Mouse (Mus musculus): ENCODE results near the gene Rhd. TPM values are rescaled to one million over a fixed set of nuclear protein-coding genes. Genes with fewer than 3 reads are reported as not detected.

The Rhd gene
- polyA plus RNA-seq, 2 experiments: 260 to 576 TPM

DNA sequence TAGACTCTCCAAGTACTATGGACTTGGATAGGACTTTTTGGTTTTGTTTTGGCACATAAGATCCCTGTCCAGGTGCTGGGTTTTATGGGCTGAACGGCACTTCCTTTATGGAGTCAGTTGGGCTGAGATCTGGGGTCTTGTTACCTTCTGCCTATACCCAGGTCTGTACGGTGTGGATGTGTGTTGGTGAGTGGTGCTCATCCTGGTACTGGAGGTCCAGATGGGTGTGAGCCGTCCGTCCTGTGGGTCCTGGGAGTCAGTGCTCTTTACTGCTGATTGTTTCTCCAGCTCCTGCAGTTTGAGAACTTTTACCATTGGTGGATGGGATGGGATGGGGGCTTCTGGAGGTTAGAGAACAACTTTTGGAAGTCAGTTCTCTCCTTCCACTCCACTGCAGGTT lies 57.4 kb downstream of the Rhd start:
- DNase-seq (ENCODE audit: low read depth in 3 of 3, low spot score in 3 of 3) (no peak), ATAC-seq (ENCODE audit: insufficient read depth) (no peak)
- Histone ChIP-seq H3K36me3 (replicated peaks; ENCODE audit: control insufficient read depth, insufficient read depth, low read depth) (peaks cover 27% of the 10 kb centered on the region), H3K4me3 (ENCODE audit: insufficient read depth in 1 of 2, low read depth in 2 of 2, low read length in 2 of 2) (no peak overlapping the region), H3K4me2 (ENCODE audit: low read depth) (no peak overlapping the region), H3K9ac (replicated peaks) (no peak overlapping the region; the same call in 1 of the 2 replicates), H3K27ac (no peak overlapping the region), H3K9me3 (ENCODE audit: control insufficient read depth, low read length) (no peaks in the 10 kb centered on the region), H3K27me3 (ENCODE audit: control insufficient read depth, insufficient read depth, low read length) (no peaks in the 10 kb centered on the region), H3K4me1 (replicated peaks; ENCODE audit: control insufficient read depth in 2 of 2, insufficient read depth in 2 of 2, low read length in 1 of 2) (peaks cover 36 to 50% of the 10 kb centered on the region in 2 experiments)
- TF ChIP-seq CTCF (IDR thresholded peaks at IDR 0.05; ENCODE audit: low read depth) (no peak), EP300 (IDR thresholded peaks at IDR 0.05; ENCODE audit: low read depth) (no peak)
- WGBS (ENCODE audit: insufficient replicate concordance): 84% methylated on average over 4 of the region's 4 CpGs

DNA sequence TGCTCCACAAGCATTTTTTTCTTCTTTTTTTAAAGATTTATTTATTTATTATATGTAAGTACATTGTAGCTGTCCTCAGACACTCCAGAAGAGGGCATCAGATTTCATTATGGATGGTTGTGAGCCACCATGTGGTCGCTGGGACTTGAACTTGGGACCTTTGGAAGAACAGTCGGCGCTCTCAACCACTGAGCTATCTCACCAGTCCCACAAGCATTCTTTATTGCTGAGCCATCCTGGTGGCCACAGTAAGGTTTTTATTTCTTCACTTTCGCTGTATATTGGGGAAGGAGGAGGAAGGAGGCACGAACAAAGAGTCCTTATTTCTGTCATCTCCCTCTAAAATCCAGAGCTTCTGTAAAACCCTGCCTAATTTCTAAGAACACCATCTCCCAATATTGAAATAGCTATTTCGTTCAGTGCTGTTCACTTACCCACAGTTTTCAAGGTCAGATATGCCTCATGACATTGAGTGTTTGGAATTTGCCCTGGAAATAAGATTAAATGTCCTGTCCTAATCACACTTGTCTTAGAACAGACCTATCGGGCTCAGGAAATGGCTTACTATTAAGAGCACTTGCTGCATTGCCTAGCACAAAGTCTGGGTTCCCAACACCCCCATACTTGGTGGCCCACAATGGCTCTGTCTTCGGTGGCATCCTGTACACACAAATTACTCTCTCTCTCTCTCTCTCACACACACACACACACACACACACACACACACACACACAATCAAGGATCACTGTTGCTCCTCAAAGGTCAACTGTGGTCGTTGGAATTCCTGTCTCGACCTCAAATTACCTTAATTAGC lies 58.0 kb downstream of the Rhd start:
- no peak for DNase-seq (ENCODE audit: low read depth in 3 of 3, low spot score in 3 of 3)
- Histone ChIP-seq H3K27me3 (ENCODE audit: control insufficient read depth, insufficient read depth, low read length) (no peaks in the 10 kb centered on the region), H3K4me1 (replicated peaks; ENCODE audit: control insufficient read depth in 2 of 2, insufficient read depth in 2 of 2, low read length in 1 of 2) (peaks cover 30 to 45% of the 10 kb centered on the region in 2 experiments), H3K27ac (peak overlapping the region; percentile 76), H3K9me3 (ENCODE audit: control insufficient read depth, low read length) (no peaks in the 10 kb centered on the region), H3K9ac (replicated peaks) (peak overlapping the region; percentile 75), H3K4me3 (ENCODE audit: insufficient read depth in 1 of 2, low read depth in 2 of 2, low read length in 2 of 2) (peak overlapping the region; percentile 80 to 92), H3K36me3 (replicated peaks; ENCODE audit: control insufficient read depth, insufficient read depth, low read depth) (peaks cover 33% of the 10 kb centered on the region), H3K4me2 (ENCODE audit: low read depth) (peak overlapping the region; percentile 80)
- TF ChIP-seq EP300 (IDR thresholded peaks at IDR 0.05; ENCODE audit: low read depth) (no peak), CTCF (IDR thresholded peaks at IDR 0.05; ENCODE audit: low read depth) (0 out of 2 replicates have a peak, but pooled peaks have one; percentile 4)
- ATAC-seq (ENCODE audit: insufficient read depth): no peak
- 47% methylated on average over 10 of the region's 10 CpGs for WGBS (ENCODE audit: insufficient replicate concordance)

DNA sequence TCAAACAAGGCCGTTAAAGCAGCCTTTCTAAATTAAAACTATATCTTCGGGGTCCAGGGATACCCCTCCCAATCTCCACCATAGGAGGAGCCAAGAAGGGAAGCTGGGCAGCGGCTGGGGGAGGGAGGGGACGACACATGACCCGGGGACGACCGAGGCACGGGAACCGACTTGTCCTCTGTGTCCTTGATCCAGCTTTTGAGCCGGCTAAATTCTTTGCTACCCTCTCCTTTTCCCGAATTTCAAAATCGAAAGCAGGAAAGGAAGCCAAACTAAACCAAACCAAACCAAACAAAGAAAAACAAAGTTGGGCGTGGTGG lies 58.5 kb downstream of the Rhd start:
- H3K27ac ChIP-seq: peak overlapping the region; percentile 76
- ATAC-seq (ENCODE audit: insufficient read depth): peak; percentile 47; the same call in 1 of the 2 replicates
- H3K4me3 ChIP-seq (ENCODE audit: insufficient read depth in 1 of 2, low read depth in 2 of 2, low read length in 2 of 2): peak overlapping the region; percentile 80 to 92
- H3K36me3 ChIP-seq (replicated peaks; ENCODE audit: control insufficient read depth, insufficient read depth, low read depth): peaks cover 39% of the 10 kb centered on the region
- peaks cover 25 to 39% of the 10 kb centered on the region in 2 experiments for H3K4me1 ChIP-seq (replicated peaks; ENCODE audit: control insufficient read depth in 2 of 2, insufficient read depth in 2 of 2, low read length in 1 of 2)
- H3K4me2 ChIP-seq (ENCODE audit: low read depth): peak overlapping the region; percentile 80
- WGBS (ENCODE audit: insufficient replicate concordance): under 1% methylated on average over 13 of the region's 13 CpGs
- H3K9ac ChIP-seq (replicated peaks): peak overlapping the region; percentile 75
- H3K9me3 ChIP-seq (ENCODE audit: control insufficient read depth, low read length): no peaks in the 10 kb centered on the region
- DNase-seq (ENCODE audit: low read depth in 3 of 3, low spot score in 3 of 3): no peak
- no peaks in the 10 kb centered on the region for H3K27me3 ChIP-seq (ENCODE audit: control insufficient read depth, insufficient read depth, low read length)
- TF ChIP-seq EP300 (IDR thresholded peaks at IDR 0.05; ENCODE audit: low read depth) (no peak), CTCF (IDR thresholded peaks at IDR 0.05; ENCODE audit: low read depth) (no peak)

DNA sequence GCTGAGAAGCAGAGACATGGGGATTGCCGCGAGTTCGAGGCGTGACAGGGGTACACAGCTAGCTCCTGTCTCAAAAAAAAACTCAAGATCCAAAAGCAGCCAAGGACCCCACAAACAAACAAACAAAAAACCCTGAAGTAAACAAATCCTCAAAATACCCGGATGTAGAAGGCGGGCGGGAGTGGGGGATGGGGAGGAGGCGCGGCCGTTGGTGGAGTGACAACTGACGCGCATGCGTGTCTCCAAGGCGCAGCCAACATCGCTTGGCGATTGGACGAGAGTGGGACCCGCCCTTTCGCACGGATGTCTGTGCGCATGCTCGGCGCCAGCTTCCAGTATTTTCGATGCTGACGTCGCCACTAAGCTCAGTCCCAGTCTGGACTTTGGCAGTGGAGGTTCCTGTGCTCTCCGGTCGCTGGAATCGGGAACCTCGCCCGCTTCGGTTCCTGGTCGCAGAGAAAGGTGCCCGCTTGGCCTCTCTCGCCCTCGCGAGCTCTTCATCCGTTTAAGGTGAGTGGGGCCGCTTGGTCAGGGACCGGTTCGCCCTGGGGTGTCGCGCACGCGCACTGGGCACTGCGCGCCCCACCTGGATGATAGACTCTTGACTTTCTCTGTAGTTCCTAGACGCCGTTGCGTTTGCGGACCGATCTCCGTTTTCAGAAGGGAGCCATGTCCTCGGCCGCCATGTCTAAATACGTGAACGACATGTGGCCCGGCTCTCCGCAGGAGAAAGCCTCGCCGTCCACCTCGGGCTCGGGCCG lies 59.1 kb downstream of the Rhd start, which contains the start of gene Rsrp1:
Gene Rsrp1, plus strand, starts transcription at position 335 of the 761 bp plus-strand sequence.
- under 1% methylated on average over 64 of the region's 64 CpGs for WGBS (ENCODE audit: insufficient replicate concordance)
- Histone ChIP-seq H3K4me3 (ENCODE audit: insufficient read depth in 1 of 2, low read depth in 2 of 2, low read length in 2 of 2) (peak within 1 kb of the TSS; percentile 92 to 97), H3K9ac (replicated peaks) (peak within 1 kb of the TSS; percentile 99), H3K27ac (peak within 1 kb of the TSS; percentile 79), H3K4me1 (replicated peaks; ENCODE audit: control insufficient read depth in 2 of 2, insufficient read depth in 2 of 2, low read length in 1 of 2) (peaks cover 20 to 34% of the 10 kb centered on the region in 2 experiments), H3K36me3 (replicated peaks; ENCODE audit: control insufficient read depth, insufficient read depth, low read depth) (peaks cover 44% of the 10 kb centered on the region), H3K4me2 (ENCODE audit: low read depth) (peak within 1 kb of the TSS; percentile 96), H3K9me3 (ENCODE audit: control insufficient read depth, low read length) (no peaks in the 10 kb centered on the region), H3K27me3 (ENCODE audit: control insufficient read depth, insufficient read depth, low read length) (no peaks in the 10 kb centered on the region)
- ATAC-seq (ENCODE audit: insufficient read depth) (peak; percentile 81), DNase-seq (ENCODE audit: low read depth in 3 of 3, low spot score in 3 of 3) (peak; percentile 95 to 96 (median 95))
- peak; percentile 75 for TF ChIP-seq EP300 (IDR thresholded peaks at IDR 0.05; ENCODE audit: low read depth)
- no peak for TF ChIP-seq CTCF (IDR thresholded peaks at IDR 0.05; ENCODE audit: low read depth)
